Mouse (Mus musculus) large intestine, adult 2 months (tissue): ENCODE measurements around the gene Olfr584. TPM values are rescaled to one million over a fixed set of nuclear protein-coding genes. Genes with fewer than 3 reads are reported as not detected.

Source experiments
- DNase-seq: peaks from one replicate; pipeline ENCODE4 v3.0.0-alpha.2; 2012; ENCODE audit warnings: low read depth, low spot score
- WGBS: fragments of 180-500 bp; shearing (Covaris S2); methylation state at CpG from one replicate; pipeline ENCODE4 v1.1.7; 2018; 5-methylcytosine and 5-hydroxymethylcytosine counted together
- polyA plus RNA-seq: library from polyadenylated mRNA; depleted of rRNA; stranded (reverse); fragments of >200 nt; gene quantifications from 2 replicates; pipeline ENCODE4 v1.2.3, GENCODE M21; 2012; rRNA removed

Gene Olfr584
- not detected in 2 replicates for polyA plus RNA-seq

DNA sequence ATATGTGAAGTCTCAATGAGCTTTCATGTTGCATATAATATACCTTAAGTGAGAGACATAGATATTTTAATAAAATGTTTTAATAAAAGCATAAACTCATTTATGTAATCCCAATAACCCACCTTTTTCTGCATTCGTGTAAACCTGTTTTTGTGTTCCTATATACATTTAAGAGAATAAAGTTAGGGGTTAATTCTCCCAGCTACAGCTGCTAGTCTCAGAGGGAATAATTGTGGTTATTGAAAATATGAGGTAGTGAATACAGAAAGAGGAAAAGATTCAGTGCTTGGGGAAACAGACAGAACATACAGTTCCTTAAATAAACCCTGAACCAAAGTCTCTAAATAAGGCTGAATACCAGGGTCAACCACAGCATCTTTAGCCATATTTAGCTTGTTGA is at the start of gene Olfr584:
Gene Olfr584, plus strand, starts transcription at position 301 of the 400 bp plus-strand sequence.
- no peak for DNase-seq
- WGBS = 80% methylated on average over 1 of the region's 1 CpGs

DNA sequence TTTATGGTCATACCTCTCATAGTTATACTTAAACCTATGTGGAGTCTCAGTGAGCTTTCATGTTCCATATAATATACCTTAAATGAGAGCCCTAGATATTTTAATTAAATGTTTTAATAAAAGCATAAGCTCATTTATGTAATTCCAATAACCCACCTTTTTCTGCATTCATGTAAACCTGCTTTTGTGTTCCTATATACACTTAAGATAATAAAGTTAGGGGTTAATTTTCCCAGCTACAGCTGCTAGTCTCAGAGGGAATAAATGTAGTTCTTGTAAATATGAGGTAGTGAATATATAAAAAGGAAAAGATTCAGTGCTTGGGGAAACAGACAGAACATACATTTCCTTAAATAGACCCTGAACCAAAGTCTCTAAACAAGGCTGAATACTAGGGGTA is 44.0 kb upstream of the Olfr584 start, which contains the start of gene Olfr582:
Gene Olfr582, plus strand, starts transcription at position 301 of the 400 bp plus-strand sequence.
- DNase-seq = no peak

DNA sequence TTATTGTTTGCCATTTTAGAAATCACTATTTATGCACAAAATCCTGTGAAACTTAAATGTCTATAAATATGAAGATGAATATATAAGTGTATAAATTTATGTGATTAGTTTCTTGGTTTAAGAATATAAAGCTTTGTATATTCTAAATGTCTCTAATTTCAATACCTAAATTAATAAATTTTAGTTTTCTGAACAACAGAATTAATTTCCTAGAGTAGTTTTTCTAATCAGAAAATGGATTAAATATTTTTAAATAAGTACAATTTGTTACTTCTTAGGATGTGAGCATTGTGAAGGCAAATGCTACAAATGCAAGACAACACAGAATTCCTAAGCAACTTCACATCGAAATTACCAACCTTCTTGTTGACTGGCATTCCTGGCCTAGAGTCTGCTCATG is 30.7 kb upstream of the Olfr584 start, which contains the start of gene Olfr583:
Gene Olfr583, plus strand, starts transcription at position 301 of the 400 bp plus-strand sequence.
- no peak for DNase-seq
- 81% methylated on average over 1 of the region's 1 CpGs for WGBS

DNA sequence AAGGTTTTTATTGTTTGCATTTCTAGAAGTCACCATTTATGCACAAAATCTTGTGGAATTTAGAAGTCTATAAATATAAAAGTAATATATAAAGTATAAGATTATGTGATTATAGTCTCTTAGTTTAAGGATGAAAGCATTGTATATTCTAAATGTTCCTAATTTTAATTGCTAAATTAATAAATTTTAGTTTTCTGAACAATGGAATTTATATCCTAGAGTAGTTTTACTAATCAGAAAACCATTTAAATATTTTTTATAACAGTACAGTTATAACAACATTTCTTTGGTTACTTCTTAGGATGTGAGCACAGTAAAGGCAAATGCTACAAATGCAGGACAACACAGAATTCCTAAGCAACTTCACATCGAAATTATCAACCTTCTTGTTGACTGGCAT is 15.7 kb downstream of the Olfr584 start, which contains the start of gene Olfr585:
Gene Olfr585, plus strand, starts transcription at position 301 of the 400 bp plus-strand sequence.
- WGBS = 80% methylated on average over 1 of the region's 1 CpGs
- DNase-seq = no peak

DNA sequence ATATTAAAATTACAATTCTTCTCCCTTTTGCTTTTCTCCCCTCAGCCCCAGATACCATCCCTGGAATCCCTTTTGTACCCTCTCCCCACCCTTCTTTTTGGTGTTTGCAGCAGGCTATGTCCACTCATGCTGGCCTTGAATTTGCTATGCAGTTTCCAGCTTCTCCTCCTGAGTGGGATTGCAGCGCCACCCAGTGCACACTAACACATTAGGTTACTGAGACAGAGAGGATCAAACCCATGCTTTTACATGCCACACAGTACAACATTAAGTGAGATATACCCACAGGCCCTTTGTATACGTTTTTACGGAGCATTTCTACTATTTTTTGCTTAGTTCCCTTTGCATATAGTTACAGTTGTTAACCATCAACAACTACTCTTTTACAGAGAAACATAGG is 37.7 kb downstream of the Olfr584 start:
- no peak for DNase-seq
- 44% methylated on average over 3 of the region's 3 CpGs for WGBS

DNA sequence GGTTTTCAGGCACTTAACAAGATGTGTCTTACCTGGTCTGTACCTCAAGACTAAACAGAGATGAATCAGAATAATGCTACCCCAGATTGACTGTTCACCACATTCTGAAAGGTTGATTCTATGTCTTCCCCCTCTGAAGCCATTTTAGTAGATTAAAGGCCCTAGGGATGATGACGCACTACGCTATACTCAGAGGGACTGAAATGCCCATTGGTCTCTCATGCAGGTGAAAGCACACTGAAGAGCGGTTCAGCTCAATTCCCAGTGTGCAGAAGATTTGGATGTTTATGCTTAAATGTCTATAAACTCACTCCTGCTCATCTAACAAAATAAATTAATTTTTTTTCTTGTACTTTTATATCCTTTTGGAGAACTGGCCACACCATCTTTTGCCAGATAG is 43.9 kb downstream of the Olfr584 start, which contains the start of gene Olfr586:
Gene Olfr586, minus strand, starts transcription at position 101 of the 400 bp plus-strand sequence.
- 84% methylated on average over 3 of the region's 3 CpGs for WGBS
- DNase-seq = no peak

Other genes with a start within 250 kb of the Olfr584 start
- not detected in 2 replicates for gene Olfr566, start 223.1 kb upstream of the Olfr584 start, polyA plus RNA-seq
- gene Olfr568, start 204.8 kb upstream of the Olfr584 start, polyA plus RNA-seq = not detected in 2 replicates
- not detected in 2 replicates for gene Olfr569, start 191.0 kb upstream of the Olfr584 start, polyA plus RNA-seq
- gene Olfr570, start 187.3 kb upstream of the Olfr584 start, polyA plus RNA-seq = not detected in 2 replicates
- gene Olfr571, start 164.3 kb upstream of the Olfr584 start, polyA plus RNA-seq = not detected in 2 replicates
- gene Olfr572, start 157.5 kb upstream of the Olfr584 start, polyA plus RNA-seq = not detected in 2 replicates
- gene Olfr573-ps1, start 139.3 kb upstream of the Olfr584 start, polyA plus RNA-seq = not detected in 2 replicates
- gene Olfr574, start 133.4 kb upstream of the Olfr584 start, polyA plus RNA-seq = not detected in 2 replicates
- not detected in 2 replicates for gene Olfr575, start 123.1 kb upstream of the Olfr584 start, polyA plus RNA-seq
- gene Olfr576, start 119.2 kb upstream of the Olfr584 start, polyA plus RNA-seq = not detected in 2 replicates
- not detected in 2 replicates for gene Olfr577, start 105.9 kb upstream of the Olfr584 start, polyA plus RNA-seq
- not detected in 2 replicates for gene Olfr578, start 92.6 kb upstream of the Olfr584 start, polyA plus RNA-seq
- not detected in 2 replicates for gene Olfr582, start 43.9 kb upstream of the Olfr584 start, polyA plus RNA-seq
- not detected in 2 replicates for gene Olfr583, start 30.6 kb upstream of the Olfr584 start, polyA plus RNA-seq
- not detected in 2 replicates for gene Olfr585, start 15.8 kb downstream of the Olfr584 start, polyA plus RNA-seq
- not detected in 2 replicates for gene Olfr586, start 43.8 kb downstream of the Olfr584 start, polyA plus RNA-seq
- gene Olfr588-ps1, start 59.0 kb downstream of the Olfr584 start, polyA plus RNA-seq = not detected in 2 replicates
- gene Olfr589, start 74.5 kb downstream of the Olfr584 start, polyA plus RNA-seq = not detected in 2 replicates
- gene Olfr591, start 96.5 kb downstream of the Olfr584 start, polyA plus RNA-seq = not detected in 2 replicates
- gene Olfr592, start 102.9 kb downstream of the Olfr584 start, polyA plus RNA-seq = not detected in 2 replicates
- gene Olfr593, start 130.0 kb downstream of the Olfr584 start, polyA plus RNA-seq = not detected in 2 replicates
- not detected in 2 replicates for gene Olfr594, start 135.1 kb downstream of the Olfr584 start, polyA plus RNA-seq
- not detected in 2 replicates for gene Usp17ld, start 170.6 kb downstream of the Olfr584 start, polyA plus RNA-seq
- not detected in 2 replicates for gene Olfr596, start 223.8 kb downstream of the Olfr584 start, polyA plus RNA-seq
- gene Olfr597, start 234.4 kb downstream of the Olfr584 start, polyA plus RNA-seq = not detected in 2 replicates
- gene Olfr598, start 241.7 kb downstream of the Olfr584 start, polyA plus RNA-seq = not detected in 2 replicates